ENCODE assay signal across 13 mouse cellular contexts in genomic region chr8:77044849-77045248, GRCm38 (mm10).
A peak's percentile ranks its signal among the peaks of the same experiment; 100 is the strongest.
DNase-seq lines count a peak whose midpoint lies in the region; ATAC-seq and TF ChIP-seq lines count a peak whose summit lies in the region.
"Had no signal": no experiment of that assay in that cellular context is flagged by ENCODE, and none has a peak within 500 bp of the region (broad histone marks: within the 10 kb centered on the region; RNA-seq: fewer than 3 reads in every experiment).

No protein-coding gene starts in this region.

- WGBS in intestine, postnatal 0 days: 45% methylated on average over 12 of the region's 12 CpGs
- WGBS in stomach, embryonic 14.5 days: 72% methylated on average over 12 of the region's 12 CpGs
- WGBS in forebrain, embryonic 13.5 days: 88% methylated on average over 12 of the region's 12 CpGs

- H3K9me3 ChIP-seq in intestine, postnatal 0 days (ENCODE audit: control insufficient read depth): no peaks in the 10 kb centered on the region
- no peaks in the 10 kb centered on the region for H3K9me3 ChIP-seq in stomach, embryonic 14.5 days (ENCODE audit: control insufficient read depth, low read depth, low read length)
- H3K9me3 ChIP-seq in forebrain, embryonic 13.5 days (replicated peaks): no peaks in the 10 kb centered on the region
- H3K9me3 ChIP-seq: limb, embryonic 13.5 days had no signal

- H3K4me3 ChIP-seq in layer of hippocampus, adult 2 months: no peak overlapping the region
- no peak overlapping the region for H3K4me3 ChIP-seq in intestine, postnatal 0 days (ENCODE audit: low read depth, low read length)
- no peak overlapping the region for H3K4me3 ChIP-seq in stomach, embryonic 14.5 days (ENCODE audit: low read depth, low read length)
- H3K4me3 ChIP-seq in forebrain, embryonic 13.5 days: no peak overlapping the region
- H3K4me3 ChIP-seq: limb, embryonic 13.5 days had no signal

- H3K36me3 ChIP-seq in intestine, postnatal 0 days (ENCODE audit: control insufficient read depth, insufficient read depth): no peaks in the 10 kb centered on the region
- no peaks in the 10 kb centered on the region for H3K36me3 ChIP-seq in stomach, embryonic 14.5 days (ENCODE audit: control insufficient read depth, insufficient read depth, low read length)
- no peaks in the 10 kb centered on the region for H3K36me3 ChIP-seq in forebrain, embryonic 13.5 days (ENCODE audit: poor library complexity, severe bottlenecking)
- H3K36me3 ChIP-seq: limb, embryonic 13.5 days had no signal

- intact Hi-C loops in left cerebral cortex, postnatal 4 days (cut with DNase I): no loop called here

- no peak overlapping the region for H3K9ac ChIP-seq in intestine, postnatal 0 days (ENCODE audit: low read depth, low read length)
- H3K9ac ChIP-seq in stomach, embryonic 14.5 days (replicated peaks; ENCODE audit: low read depth, low read length): no peak overlapping the region
- no peak overlapping the region for H3K9ac ChIP-seq in forebrain, embryonic 13.5 days
- H3K9ac ChIP-seq: limb, embryonic 13.5 days had no signal

- no peak for DNase-seq in layer of hippocampus, adult 2 months (ENCODE audit: low spot score in 2 of 2)
- no peak for DNase-seq in layer of hippocampus, adult 9-10 months (ENCODE audit: low spot score)
- DNase-seq in heart, adult 9 months (ENCODE audit: low spot score in 2 of 2): peak; percentile 28 to 62
- no peak for DNase-seq in left cerebral cortex, postnatal 4 days
- no peak for DNase-seq in kidney, postnatal 10 days
- DNase-seq: cerebellum, postnatal 14 days; kidney, postnatal 36 days; thymus, postnatal 36 days had no signal

- 0 out of 2 replicates have a peak overlapping the region, but pooled peaks have one; percentile 9 for H3K4me2 ChIP-seq in intestine, postnatal 0 days (replicated peaks; ENCODE audit: low read depth)
- H3K4me2 ChIP-seq in stomach, embryonic 14.5 days (replicated peaks; ENCODE audit: low read depth, low read length): no peak overlapping the region
- no peak overlapping the region for H3K4me2 ChIP-seq in forebrain, embryonic 13.5 days
- H3K4me2 ChIP-seq: limb, embryonic 13.5 days had no signal

- no peak for TF ChIP-seq CTCF in layer of hippocampus, adult 2 months (conservative IDR thresholded peaks at IDR 0.05)
- TF ChIP-seq CTCF in intestine, postnatal 0 days (IDR thresholded peaks at IDR 0.05; ENCODE audit: low read depth): no peak

- no peaks in the 10 kb centered on the region for H3K27me3 ChIP-seq in intestine, postnatal 0 days (replicated peaks; ENCODE audit: control insufficient read depth, insufficient read depth, low read length)
- H3K27me3 ChIP-seq in stomach, embryonic 14.5 days (ENCODE audit: control insufficient read depth, insufficient read depth, low read length): no peaks in the 10 kb centered on the region
- H3K27me3 ChIP-seq in forebrain, embryonic 13.5 days: no peaks in the 10 kb centered on the region
- H3K27me3 ChIP-seq: limb, embryonic 13.5 days had no signal

- no peaks in the 10 kb centered on the region for H3K4me1 ChIP-seq in intestine, postnatal 0 days (replicated peaks; ENCODE audit: control insufficient read depth, insufficient read depth, low read length)
- H3K4me1 ChIP-seq in stomach, embryonic 14.5 days (ENCODE audit: control insufficient read depth, insufficient read depth, low read length): no peaks in the 10 kb centered on the region
- H3K4me1 ChIP-seq in forebrain, embryonic 13.5 days: no peaks in the 10 kb centered on the region

- H3K27ac ChIP-seq in layer of hippocampus, adult 2 months: peak overlapping the region; percentile 19
- H3K27ac ChIP-seq in intestine, postnatal 0 days (ENCODE audit: low read depth, low read length): no peak overlapping the region
- no peak overlapping the region for H3K27ac ChIP-seq in stomach, embryonic 14.5 days (ENCODE audit: low read length)
- H3K27ac ChIP-seq in forebrain, embryonic 13.5 days: no peak overlapping the region
- H3K27ac ChIP-seq: limb, embryonic 13.5 days had no signal

- peak; percentile 97 for ATAC-seq in intestine, postnatal 0 days
- ATAC-seq in stomach, embryonic 14.5 days (ENCODE audit: insufficient number of reproducible peaks, insufficient read depth, low FRiP score, low read depth): peak; percentile 71
- no peak for ATAC-seq in forebrain, embryonic 13.5 days
- ATAC-seq: hindbrain, embryonic 16.5 days had no signal

Comparison
In these comparisons a context has a peak if more than half of its experiments do, and no peak if none do; other contexts are left out.
1. DNase-seq: peak in heart, adult 9 months (2 of 2); none in layer of hippocampus, adult 2 months (0 of 2), layer of hippocampus, adult 9-10 months (single experiment), left cerebral cortex, postnatal 4 days (single experiment) and kidney, postnatal 10 days (single experiment).